Mouse (Mus musculus): ENCODE data around the gene Fadd. TPM values are rescaled to one million over a fixed set of nuclear protein-coding genes. Genes with fewer than 3 reads are reported as not detected.
A peak's percentile ranks its signal among the peaks of the same experiment; 100 is the strongest.

The Fadd gene
- polyA plus RNA-seq, 1 experiment from 2014 or later = 10.1 TPM

DNA sequence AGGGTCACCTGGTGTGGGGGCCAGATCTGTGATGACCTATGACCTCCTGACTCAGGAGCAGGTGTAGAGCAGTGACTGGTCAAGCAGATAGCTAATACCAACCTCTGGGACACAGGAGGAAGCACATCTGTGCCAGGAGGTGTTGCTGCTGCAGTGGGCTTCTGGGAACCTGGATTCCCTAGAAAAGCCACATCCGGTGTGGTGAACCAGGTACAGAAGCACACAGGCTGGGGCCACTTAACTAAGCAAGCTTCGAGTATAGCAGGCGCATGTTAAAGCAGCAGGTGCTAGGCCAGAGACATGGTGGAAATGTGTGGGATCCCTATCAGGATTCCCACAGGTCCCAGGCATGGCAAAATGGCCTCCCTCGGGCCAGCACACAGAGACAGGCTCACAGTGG is 21.7 kb downstream of the Fadd start:
- Histone ChIP-seq H3K79me2 (ENCODE audit: inconsistent target) (no peaks in the 10 kb centered on the region), H3K27ac (no peak overlapping the region), H3K4me3 (ENCODE audit: inconsistent target) (no peak overlapping the region), H3K36me3 (ENCODE audit: inconsistent target) (no peaks in the 10 kb centered on the region)
- 97% methylated on average over 4 of the region's 4 CpGs for WGBS (ENCODE audit: missing documents)

DNA sequence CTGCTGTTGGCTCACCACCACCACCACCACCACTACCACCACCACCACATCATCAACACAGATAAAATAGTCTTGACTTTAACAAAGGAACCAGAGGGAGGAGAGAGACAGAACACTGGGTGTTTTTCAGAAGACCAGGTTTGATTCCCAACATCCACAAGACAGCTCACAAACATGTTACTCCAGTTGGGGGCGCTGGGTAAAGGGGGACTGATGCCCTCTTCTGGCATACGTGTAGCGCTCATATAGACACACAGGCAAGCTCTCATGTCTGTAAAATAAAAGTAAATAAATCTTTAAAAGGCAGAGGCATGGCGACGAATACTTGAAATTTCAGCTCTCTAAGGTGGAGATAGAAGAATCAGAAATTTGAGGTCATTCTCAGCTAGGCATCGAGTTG is 23.7 kb downstream of the Fadd start:
- Histone ChIP-seq H3K36me3 (ENCODE audit: inconsistent target) (no peaks in the 10 kb centered on the region), H3K27ac (no peak overlapping the region), H3K79me2 (ENCODE audit: inconsistent target) (no peaks in the 10 kb centered on the region), H3K4me3 (ENCODE audit: inconsistent target) (no peak overlapping the region)
- WGBS (ENCODE audit: missing documents) = 63% methylated on average over 6 of the region's 6 CpGs

DNA sequence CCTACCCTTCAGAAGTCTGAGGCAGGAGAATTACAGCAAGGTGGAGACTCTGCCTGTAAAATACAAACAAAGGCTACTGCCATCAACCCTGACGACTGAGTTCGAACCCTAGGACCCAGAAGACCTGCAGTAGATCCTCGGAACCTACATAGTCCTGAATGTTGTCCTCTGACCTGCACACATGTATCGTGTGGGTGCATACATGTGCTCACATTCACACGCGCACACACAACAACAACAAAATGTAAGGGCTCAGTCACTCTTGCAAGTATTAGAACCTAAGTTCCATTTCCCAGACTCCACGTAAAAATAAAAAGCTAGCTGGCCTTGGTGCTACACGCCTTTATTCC is 28.2 kb downstream of the Fadd start:
- Histone ChIP-seq H3K36me3 (ENCODE audit: inconsistent target) (peaks cover 25% of the 10 kb centered on the region; the same call in 1 of the 2 replicates), H3K27ac (no peak overlapping the region), H3K4me3 (ENCODE audit: inconsistent target) (peak overlapping the region; percentile 72), H3K79me2 (ENCODE audit: inconsistent target) (peaks cover 41% of the 10 kb centered on the region)
- WGBS (ENCODE audit: missing documents) = 41% methylated on average over 8 of the region's 8 CpGs

DNA sequence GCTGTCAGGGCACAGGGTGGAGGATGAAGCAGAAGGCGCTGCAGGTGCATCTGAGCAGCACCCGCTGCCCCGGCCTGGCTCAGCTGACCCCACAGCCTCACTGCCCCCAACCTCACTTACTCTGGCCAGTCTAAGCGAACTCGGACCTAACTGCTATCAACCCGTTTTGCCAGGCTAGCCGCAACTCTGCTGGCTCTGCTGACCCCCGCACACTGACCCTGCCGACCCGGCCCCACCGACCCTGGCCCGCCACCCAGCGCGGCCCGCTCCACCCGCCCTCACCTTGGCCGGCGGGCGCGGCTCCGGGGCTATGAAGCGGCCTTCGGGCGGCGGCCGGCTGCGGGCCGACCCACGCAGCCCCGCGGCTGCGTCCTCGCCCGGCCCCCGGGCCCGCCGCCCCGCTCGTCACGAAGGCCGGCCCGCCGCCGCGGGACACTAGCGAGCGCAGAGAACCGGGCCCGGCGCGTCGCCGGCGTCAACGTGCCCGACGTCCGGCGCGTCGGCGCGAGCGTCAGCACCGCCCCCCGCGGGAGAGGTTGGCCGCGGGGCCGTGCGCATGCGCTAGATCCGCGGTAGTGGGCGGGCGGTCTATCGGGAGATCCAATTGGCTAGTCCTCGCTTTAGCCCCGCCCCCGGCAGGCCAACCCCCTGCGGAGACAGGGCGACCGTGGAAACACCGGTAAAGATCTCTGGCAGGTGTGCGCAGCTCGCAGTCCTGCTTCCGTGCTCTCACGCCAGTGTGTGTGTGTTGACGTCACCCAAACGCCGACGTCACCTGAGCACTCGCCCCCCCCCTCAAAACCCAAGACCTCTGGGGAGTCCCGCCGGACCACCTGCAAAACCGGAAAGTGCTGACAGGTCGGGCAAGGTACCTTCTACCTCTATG is 28.8 kb downstream of the Fadd start, which contains the start of gene Ppfia1:
Gene Ppfia1, minus strand, starts transcription at position 493 of the 886 bp plus-strand sequence.
- Histone ChIP-seq H3K27ac (no peak within 1 kb of the TSS), H3K4me3 (ENCODE audit: inconsistent target) (peak within 1 kb of the TSS; percentile 72), H3K79me2 (ENCODE audit: inconsistent target) (peaks cover 48% of the 10 kb centered on the region), H3K36me3 (ENCODE audit: inconsistent target) (peaks cover 28% of the 10 kb centered on the region; the same call in 1 of the 2 replicates)
- under 1% methylated on average over 94 of the region's 97 CpGs for WGBS (ENCODE audit: missing documents)

DNA sequence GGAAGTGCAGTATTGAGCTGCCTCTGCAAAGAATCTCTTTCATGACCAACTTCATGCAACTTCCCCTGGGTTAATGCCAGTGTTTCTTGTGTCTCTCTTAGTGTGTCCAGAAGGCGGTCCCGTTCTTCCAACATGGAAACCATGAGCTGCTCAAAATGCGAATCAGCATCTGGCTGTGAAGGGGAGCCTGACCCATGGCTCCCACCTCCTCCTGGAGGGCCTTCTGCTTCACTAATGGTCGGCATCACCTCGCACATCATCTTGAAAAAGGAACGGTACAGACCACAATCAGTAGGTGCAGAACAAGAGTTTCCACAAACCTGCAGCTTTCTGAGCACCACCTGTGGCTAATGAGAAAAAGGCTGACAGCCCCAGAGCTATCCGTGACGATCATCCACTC is 30.0 kb downstream of the Fadd start:
- H3K27ac ChIP-seq = no peak overlapping the region
- H3K4me3 ChIP-seq (ENCODE audit: inconsistent target) = no peak overlapping the region; the same call in 1 of the 2 replicates
- peaks cover 37% of the 10 kb centered on the region; the same call in 1 of the 2 replicates for H3K36me3 ChIP-seq (ENCODE audit: inconsistent target)
- peaks cover 60% of the 10 kb centered on the region for H3K79me2 ChIP-seq (ENCODE audit: inconsistent target)
- WGBS (ENCODE audit: missing documents) = 92% methylated on average over 8 of the region's 8 CpGs

DNA sequence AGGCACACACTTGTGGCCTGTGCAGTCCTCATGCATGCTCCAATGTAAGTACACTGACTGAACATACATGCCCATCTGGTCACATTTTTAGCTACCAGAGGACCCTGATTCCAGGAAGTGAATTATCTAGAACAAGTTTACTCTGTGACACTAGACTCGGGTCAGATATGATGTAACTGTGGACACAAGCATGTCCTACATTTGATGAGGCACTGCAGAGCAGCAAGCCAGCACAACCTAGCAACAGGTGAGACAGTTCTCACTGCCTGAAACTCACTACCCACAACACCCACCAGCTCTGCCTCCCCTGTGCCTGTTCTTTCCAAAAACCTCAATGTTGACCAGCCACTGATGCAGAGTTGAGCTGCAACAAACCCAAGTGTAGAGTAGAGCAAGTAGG is 31.5 kb downstream of the Fadd start:
- no peak overlapping the region for H3K4me3 ChIP-seq (ENCODE audit: inconsistent target)
- H3K36me3 ChIP-seq (ENCODE audit: inconsistent target) = peaks cover 37% of the 10 kb centered on the region; the same call in 1 of the 2 replicates
- peaks cover 74% of the 10 kb centered on the region for H3K79me2 ChIP-seq (ENCODE audit: inconsistent target)
- no peak overlapping the region for H3K27ac ChIP-seq
- WGBS (ENCODE audit: missing documents) = 45% methylated on average over 1 of the region's 1 CpGs

DNA sequence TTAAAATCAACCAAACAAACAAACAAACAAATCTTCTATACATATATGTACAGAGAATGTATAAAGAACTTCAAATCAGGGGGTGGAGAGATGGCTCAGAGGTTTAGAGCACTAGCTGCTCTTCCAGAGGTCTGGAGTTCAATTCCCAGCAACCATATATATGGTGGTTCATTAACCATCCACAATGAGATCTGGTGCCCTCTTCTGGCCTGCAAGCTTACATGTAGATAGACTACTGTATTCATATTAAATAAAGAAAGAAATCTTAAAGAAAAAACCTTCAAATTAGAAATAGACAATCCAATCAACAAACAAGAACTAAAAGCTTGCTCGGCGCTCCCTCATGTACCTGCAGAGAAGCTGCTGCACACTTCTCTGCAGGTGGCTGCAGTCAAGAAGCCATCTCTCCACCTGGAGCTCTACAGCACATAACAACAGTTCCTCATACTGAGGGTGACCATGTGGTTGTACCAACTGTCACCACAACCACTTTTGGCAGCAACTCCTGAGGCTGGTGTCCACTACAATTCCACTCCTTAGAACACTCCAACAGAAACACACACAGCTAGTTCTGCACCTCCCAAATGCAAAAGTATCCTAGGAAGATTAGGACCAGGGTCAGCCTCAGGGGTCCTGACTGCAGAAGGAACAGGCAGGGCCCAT is 32.2 kb downstream of the Fadd start:
- H3K79me2 ChIP-seq (ENCODE audit: inconsistent target) = peaks cover 82% of the 10 kb centered on the region
- peaks cover 37% of the 10 kb centered on the region; the same call in 1 of the 2 replicates for H3K36me3 ChIP-seq (ENCODE audit: inconsistent target)
- H3K27ac ChIP-seq = no peak overlapping the region
- no peak overlapping the region for H3K4me3 ChIP-seq (ENCODE audit: inconsistent target)
- 94% methylated on average over 2 of the region's 2 CpGs for WGBS (ENCODE audit: missing documents)

DNA sequence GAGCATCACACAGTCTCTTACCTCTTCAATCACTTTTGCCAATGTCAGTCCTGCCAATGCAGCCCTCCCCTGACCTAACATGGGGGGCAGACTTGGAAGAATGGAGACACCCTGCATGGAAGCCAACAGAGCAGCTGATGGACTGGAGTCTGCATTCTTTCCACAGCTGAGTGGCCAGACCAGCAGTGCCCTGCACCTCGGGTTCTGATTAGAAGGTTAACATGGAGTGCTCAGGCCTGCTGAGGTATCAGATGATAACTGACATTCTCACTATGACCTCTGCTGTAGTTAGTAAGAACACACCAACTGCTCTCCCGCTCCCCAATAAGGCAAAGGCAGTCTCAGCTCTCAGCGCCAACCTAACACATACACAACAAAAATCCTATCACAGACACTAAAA is 37.0 kb downstream of the Fadd start:
- Histone ChIP-seq H3K79me2 (ENCODE audit: inconsistent target) (peaks cover 97% of the 10 kb centered on the region), H3K27ac (no peak overlapping the region), H3K36me3 (ENCODE audit: inconsistent target) (peaks cover 23% of the 10 kb centered on the region; the same call in 1 of the 2 replicates), H3K4me3 (ENCODE audit: inconsistent target) (no peak overlapping the region)
- WGBS (ENCODE audit: missing documents) = 96% methylated on average over 3 of the region's 3 CpGs

DNA sequence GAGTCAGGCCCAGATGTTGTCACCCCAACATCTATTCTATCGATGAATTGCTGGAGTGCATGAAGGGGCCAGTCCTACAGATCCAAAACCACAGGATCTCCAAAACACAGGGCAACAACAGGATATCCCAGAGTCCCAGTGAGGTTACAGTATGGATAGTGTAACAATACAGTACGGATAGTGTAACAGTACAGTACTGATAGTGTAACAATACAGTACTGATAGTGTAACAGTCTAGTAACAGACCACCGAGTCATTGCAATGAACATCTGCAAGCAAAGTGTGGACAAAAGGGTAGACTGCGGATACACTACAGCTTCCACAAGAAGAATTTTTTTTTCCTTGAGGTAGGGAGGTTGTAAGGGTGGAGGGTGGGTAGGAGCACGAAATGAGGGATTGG is 40.9 kb downstream of the Fadd start:
- Histone ChIP-seq H3K79me2 (ENCODE audit: inconsistent target) (peaks cover 92% of the 10 kb centered on the region), H3K27ac (no peak overlapping the region), H3K36me3 (ENCODE audit: inconsistent target) (no peaks in the 10 kb centered on the region), H3K4me3 (ENCODE audit: inconsistent target) (no peak overlapping the region)
- WGBS (ENCODE audit: missing documents) = 95% methylated on average over 4 of the region's 5 CpGs

DNA sequence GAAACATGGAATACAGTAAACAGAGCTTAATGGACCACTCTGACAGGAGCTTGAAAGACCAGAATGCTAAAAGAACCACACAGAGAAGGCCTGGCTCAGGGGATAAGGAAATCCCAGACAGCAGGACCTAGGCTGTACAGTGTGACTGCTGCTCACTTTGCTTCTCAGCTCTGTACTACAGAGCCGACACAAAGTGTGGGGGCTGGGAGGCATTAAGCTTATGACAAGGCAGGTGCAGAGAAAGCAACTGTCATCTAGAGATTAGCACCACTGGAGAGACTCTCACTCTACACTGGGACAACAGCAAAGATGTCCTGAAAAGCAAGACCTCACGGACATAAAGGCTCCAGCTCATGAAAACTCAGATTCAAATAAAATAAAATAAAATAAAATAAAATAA is 43.1 kb downstream of the Fadd start:
- no peaks in the 10 kb centered on the region for H3K36me3 ChIP-seq (ENCODE audit: inconsistent target)
- 97% methylated on average over 2 of the region's 2 CpGs for WGBS (ENCODE audit: missing documents)
- H3K27ac ChIP-seq = no peak overlapping the region
- peaks cover 91% of the 10 kb centered on the region for H3K79me2 ChIP-seq (ENCODE audit: inconsistent target)
- no peak overlapping the region for H3K4me3 ChIP-seq (ENCODE audit: inconsistent target)

DNA sequence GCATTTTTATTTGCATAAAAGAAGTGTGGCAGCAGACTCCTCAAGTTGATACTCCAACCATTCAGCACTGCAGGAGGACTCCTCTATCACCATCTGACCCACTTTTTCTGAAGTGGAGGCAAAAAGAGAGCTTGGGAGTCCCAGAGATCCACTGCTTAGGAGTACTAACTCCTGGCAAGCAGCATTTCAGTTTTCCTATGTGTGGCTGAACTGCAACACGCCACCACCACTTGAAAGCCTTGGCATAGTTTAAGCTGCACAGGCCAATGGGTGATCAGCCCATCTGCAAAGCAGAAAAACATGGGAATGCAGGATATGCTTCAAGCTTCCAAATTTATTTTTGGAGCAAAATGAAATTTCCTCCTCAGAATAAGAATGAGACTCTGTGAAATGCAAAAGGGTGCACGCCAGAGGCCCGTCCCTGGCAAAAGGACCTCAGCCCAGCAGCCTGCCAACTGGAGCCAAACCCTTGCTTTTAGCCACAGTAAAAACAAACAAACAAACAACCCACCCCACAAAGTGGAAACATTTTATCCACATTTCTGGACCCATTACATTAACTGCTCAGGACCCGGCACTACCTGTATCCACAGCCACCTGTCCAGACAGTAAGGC is 44.1 kb downstream of the Fadd start:
- no peaks in the 10 kb centered on the region for H3K36me3 ChIP-seq (ENCODE audit: inconsistent target)
- no peak overlapping the region for H3K4me3 ChIP-seq (ENCODE audit: inconsistent target)
- H3K79me2 ChIP-seq (ENCODE audit: inconsistent target) = peaks cover 91% of the 10 kb centered on the region
- WGBS (ENCODE audit: missing documents) = 100% methylated on average over 4 of the region's 4 CpGs
- H3K27ac ChIP-seq = no peak overlapping the region

DNA sequence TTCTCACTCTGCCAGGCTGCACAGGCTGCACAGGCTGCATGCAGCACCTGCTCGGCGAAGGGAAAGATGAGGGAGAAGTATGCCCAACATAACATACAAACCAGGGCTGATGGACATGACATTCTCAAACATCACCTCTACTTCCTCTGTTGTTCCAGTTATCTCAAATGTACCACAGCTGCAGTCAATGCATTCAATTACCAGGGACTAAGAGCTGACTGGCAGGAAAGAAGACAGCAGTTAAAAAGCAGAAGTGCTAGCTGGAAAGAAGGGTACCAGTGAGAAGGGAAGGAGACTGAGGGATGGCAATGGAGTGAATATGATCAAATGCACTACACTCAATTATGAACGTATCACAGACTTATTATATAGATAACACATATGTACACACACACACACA is 45.9 kb downstream of the Fadd start:
- WGBS (ENCODE audit: missing documents) = 66% methylated on average over 3 of the region's 3 CpGs
- peaks cover 94% of the 10 kb centered on the region for H3K79me2 ChIP-seq (ENCODE audit: inconsistent target)
- H3K27ac ChIP-seq = no peak overlapping the region
- no peak overlapping the region for H3K4me3 ChIP-seq (ENCODE audit: inconsistent target)
- no peaks in the 10 kb centered on the region for H3K36me3 ChIP-seq (ENCODE audit: inconsistent target)

DNA sequence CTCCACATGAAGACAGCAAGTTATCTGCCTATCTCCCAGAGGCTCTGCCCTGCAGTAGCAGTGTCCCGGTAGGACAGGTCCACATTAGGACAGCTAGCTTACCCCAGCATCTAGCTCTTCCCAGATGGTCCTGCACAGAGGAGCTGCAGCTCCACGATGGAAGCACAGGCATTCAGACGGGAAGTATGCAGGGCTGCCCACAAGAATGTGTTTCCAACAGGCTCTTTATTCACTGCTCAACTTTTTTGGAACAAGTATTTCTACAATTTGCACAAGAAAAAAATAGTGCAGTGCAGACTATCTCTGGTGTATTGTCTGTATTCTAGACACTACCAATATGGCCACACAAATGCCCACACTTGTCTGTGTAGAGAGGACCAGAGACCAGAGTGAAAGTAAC is 47.5 kb downstream of the Fadd start:
- WGBS (ENCODE audit: missing documents) = 93% methylated on average over 3 of the region's 3 CpGs
- H3K27ac ChIP-seq = no peak overlapping the region
- no peak overlapping the region for H3K4me3 ChIP-seq (ENCODE audit: inconsistent target)
- H3K36me3 ChIP-seq (ENCODE audit: inconsistent target) = no peaks in the 10 kb centered on the region
- peaks cover 94% of the 10 kb centered on the region for H3K79me2 ChIP-seq (ENCODE audit: inconsistent target)

DNA sequence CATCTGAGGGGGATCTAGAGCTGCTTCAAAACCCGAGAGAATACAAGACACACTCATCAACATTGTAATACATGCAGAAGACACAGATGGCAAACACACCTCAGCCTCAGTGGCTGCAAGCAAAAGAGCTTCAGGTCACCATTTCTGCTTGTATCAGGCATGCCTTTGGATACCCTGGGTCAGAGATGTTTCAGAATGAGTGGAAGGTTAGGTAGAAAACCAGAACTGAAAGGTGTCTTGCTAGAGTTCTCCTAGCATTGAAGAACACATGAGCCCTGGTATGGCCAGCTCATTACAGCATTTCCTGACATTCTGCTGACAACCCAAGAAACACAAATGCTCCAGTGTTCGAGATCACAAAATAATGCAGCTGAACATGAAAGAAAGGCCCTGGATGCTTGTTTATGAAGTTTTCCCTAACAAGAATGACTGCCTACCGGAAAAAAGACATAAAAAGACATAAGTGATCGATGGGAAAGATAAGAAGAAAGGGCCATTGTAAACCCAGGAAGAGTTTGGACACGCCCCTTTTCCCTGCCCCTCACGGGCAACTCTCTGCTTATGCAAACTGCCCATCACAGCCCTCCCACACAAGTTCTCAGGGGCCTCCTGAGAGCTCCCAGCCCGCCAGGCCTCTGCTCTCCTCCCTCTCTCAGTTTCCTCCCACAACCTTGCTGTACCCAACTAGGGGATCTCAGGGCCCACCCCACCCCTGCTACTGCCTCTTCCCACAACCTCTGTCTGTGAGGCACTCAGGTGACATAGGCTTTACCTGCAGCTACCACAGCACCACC is 50.5 kb downstream of the Fadd start:
- H3K36me3 ChIP-seq (ENCODE audit: inconsistent target) = no peaks in the 10 kb centered on the region
- no peak overlapping the region for H3K27ac ChIP-seq
- WGBS (ENCODE audit: missing documents) = 84% methylated on average over 7 of the region's 7 CpGs
- no peak overlapping the region for H3K4me3 ChIP-seq (ENCODE audit: inconsistent target)
- peaks cover 92% of the 10 kb centered on the region for H3K79me2 ChIP-seq (ENCODE audit: inconsistent target)
